Mouse (Mus musculus) heart, adult 2 months (tissue): ENCODE results near the gene Lsmem1.

Experiments
- CTCF ChIP-seq: fragments of 200-600 bp; IDR thresholded peaks from 2 replicates; pipeline ENCODE4 v1.8.1; 2022; ENCODE audit warnings: antibody characterized with exemption, mild to moderate bottlenecking, moderate library complexity
- POLR2A ChIP-seq: fragments of 200-500 bp; IDR thresholded peaks from 2 replicates; pipeline ENCODE4 v1.6.1; 2011; ENCODE audit warnings: mild to moderate bottlenecking, low read depth, low read length, control low read depth; ENCODE audit not compliant: insufficient read depth

GRCm38 (mm10) chr12:40207909-40208308, 8.6 kb upstream of the Lsmem1 start:
- no peak for TF ChIP-seq CTCF
- no peak for TF ChIP-seq POLR2A
